Comparison of ENCODE assay signal across 7 mouse cellular contexts in the genomic region with DNA sequence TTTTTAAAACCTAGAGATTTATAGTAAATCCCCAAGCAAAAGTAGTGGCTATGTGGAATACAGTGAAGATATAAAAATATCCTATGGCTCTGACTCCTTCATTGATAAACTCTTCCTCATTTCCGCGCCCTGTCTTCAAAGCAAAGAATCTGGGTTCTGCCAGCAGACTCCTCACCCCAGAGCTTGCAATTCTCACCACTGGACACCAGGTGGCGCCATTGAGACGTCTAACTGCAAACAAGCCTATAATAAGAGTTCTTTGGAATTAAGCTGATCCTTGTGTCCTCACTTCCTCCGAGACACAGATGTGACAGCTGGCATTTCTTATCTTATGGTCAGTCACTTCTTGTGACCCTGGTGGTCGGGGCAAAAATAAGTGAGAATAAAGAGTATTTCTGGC.
DNase-seq lines count a peak whose midpoint lies in the region; ATAC-seq and TF ChIP-seq lines count a peak whose summit lies in the region.

No protein-coding gene starts in this region.

- in situ Hi-C loops in Patski (cut with MboI; ENCODE audit: low pct_unique_long_range_greater_than_20kb): loop anchor here (10.0 to 25.0 kb wide), 2 partner anchors 650 to 1013 kb away; no protein-coding TSS in a partner anchor

- DNase-seq in CD8-positive naive resting alpha-beta T cell, adult 2 months (ENCODE audit: low read depth in 2 of 2, low spot score in 2 of 2): peak; percentile 52 to 54
- peak; percentile 6 for DNase-seq in Patski (ENCODE audit: low read depth, low spot score)
- peak; percentile 38 for DNase-seq in cerebellum, adult 9-11 months
- peak; percentile 81 to 83 for DNase-seq in frontal cortex, postnatal 36 days (ENCODE audit: low spot score in 2 of 2)
- DNase-seq in layer of hippocampus, adult 11-12 months (ENCODE audit: low spot score): peak; percentile 69
- DNase-seq in lung, postnatal 0 days (ENCODE audit: low spot score): peak; percentile 39
- DNase-seq in right cerebral cortex, postnatal 4 days: peak; percentile 86

- no peak overlapping the region for H3K9ac ChIP-seq in lung, postnatal 0 days (replicated peaks; ENCODE audit: low read depth)

- peak; percentile 67 for TF ChIP-seq CTCF in Patski (IDR thresholded peaks at IDR 0.05)
- TF ChIP-seq CTCF in lung, postnatal 0 days (IDR thresholded peaks at IDR 0.05): peak; percentile 81

- 16% methylated on average over 6 of the region's 6 CpGs for WGBS in lung, postnatal 0 days

- TF ChIP-seq EP300 in lung, postnatal 0 days (IDR thresholded peaks at IDR 0.05): no peak

- no peaks in the 10 kb centered on the region for H3K4me1 ChIP-seq in lung, postnatal 0 days (ENCODE audit: insufficient read depth, low read depth, low read length)

- no peaks in the 10 kb centered on the region for H3K36me3 ChIP-seq in lung, postnatal 0 days (ENCODE audit: insufficient read depth, low read length)

- H3K27ac ChIP-seq in lung, postnatal 0 days (ENCODE audit: low read length): no peak overlapping the region

- CTCF ChIA-PET in Patski (lab: Charles Lee): interaction anchor here (0.6 to 2.1 kb wide), 9 partner anchors 9 to 522 kb away, joined by 3 to 5 read pairs (median 3); no protein-coding TSS in a partner anchor

- no peaks in the 10 kb centered on the region for H3K27me3 ChIP-seq in Patski
- H3K27me3 ChIP-seq in lung, postnatal 0 days (replicated peaks; ENCODE audit: insufficient read depth, low read length): no peaks in the 10 kb centered on the region

- no peak overlapping the region for H3K4me2 ChIP-seq in lung, postnatal 0 days (replicated peaks; ENCODE audit: low read depth, low read length)

- no peak overlapping the region for H3K4me3 ChIP-seq in lung, postnatal 0 days (ENCODE audit: low read depth, low read length)

- no peak for ATAC-seq in Patski
- ATAC-seq in lung, postnatal 0 days: no peak

- POLR2A ChIA-PET in Patski (lab: Charles Lee): no interaction called here

- H3K9me3 ChIP-seq in lung, postnatal 0 days (ENCODE audit: low read length): no peaks in the 10 kb centered on the region

Comparison
In these comparisons a context has a peak if more than half of its experiments do, and no peak if none do; other contexts are left out.
1. DNase-seq: peak in every context shown above with its lines; median percentile 86 in right cerebral cortex, postnatal 4 days; 82 in frontal cortex, postnatal 36 days; 69 in layer of hippocampus, adult 11-12 months; 53 in CD8-positive naive resting alpha-beta T cell, adult 2 months; 39 in lung, postnatal 0 days; 38 in cerebellum, adult 9-11 months; 6 in Patski.